Mouse (Mus musculus): Measurements from ENCODE around the gene Rfx1.

DNA sequence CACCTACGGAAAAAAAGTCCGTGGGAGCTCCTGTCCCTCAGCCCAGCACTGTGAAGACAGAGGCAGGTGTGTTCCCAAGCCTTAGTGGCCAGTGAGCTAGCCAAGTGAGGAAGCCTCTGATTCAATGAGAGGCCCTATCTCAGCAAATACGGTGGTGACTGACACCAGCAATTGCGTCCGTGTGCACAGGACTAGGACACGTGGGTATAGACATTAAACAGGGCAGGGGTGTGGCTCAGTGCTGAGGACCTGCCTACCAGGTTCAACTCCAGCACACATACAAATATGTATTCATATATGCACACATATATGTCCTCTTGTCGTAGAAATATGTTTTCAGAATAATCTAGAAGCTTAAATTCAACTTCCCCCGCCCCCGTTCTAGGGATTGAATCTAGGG lies 46.9 kb upstream of the Rfx1 start:
- TF ChIP-seq GATA1 (IDR thresholded peaks at IDR 0.05; ENCODE audit: low read length) (no peak), TAL1 (IDR thresholded peaks at IDR 0.05; ENCODE audit: low read length) (no peak)

Data from erythroblast, embryonic 14.5 days (primary cell).